Mouse (Mus musculus): ENCODE results near the gene Ephb4.

Ephb4 gene

GRCm38 (mm10) chr5:137369665-137370064 is 19.8 kb downstream of the Ephb4 start:
- DNase-seq (ENCODE audit: low spot score in 2 of 2), result no peak

GRCm38 (mm10) chr5:137373371-137373950 is 23.6 kb downstream of the Ephb4 start:
- no peak for DNase-seq (ENCODE audit: low spot score in 2 of 2)

GRCm38 (mm10) chr5:137374521-137375080 is 24.7 kb downstream of the Ephb4 start:
- no peak for DNase-seq (ENCODE audit: low spot score in 2 of 2)

GRCm38 (mm10) chr5:137375627-137376026 is 25.7 kb downstream of the Ephb4 start:
- no peak for DNase-seq (ENCODE audit: low spot score in 2 of 2)

- DNase-seq (ENCODE audit: low spot score in 2 of 2), result no peak
These were observed 26.3 kb downstream of the Ephb4 start for GRCm38 (mm10) chr5:137376198-137376597.

- no peak for DNase-seq (ENCODE audit: low spot score in 2 of 2)
These were observed 26.8 kb downstream of the Ephb4 start for GRCm38 (mm10) chr5:137376722-137377121.

GRCm38 (mm10) chr5:137377176-137377575 is 27.3 kb downstream of the Ephb4 start:
- no peak for DNase-seq (ENCODE audit: low spot score in 2 of 2)

GRCm38 (mm10) chr5:137377603-137378002 is 27.7 kb downstream of the Ephb4 start:
- DNase-seq (ENCODE audit: low spot score in 2 of 2), result no peak

- peak; percentile 46 to 51 for DNase-seq (ENCODE audit: low spot score in 2 of 2)
These were observed 31.2 kb downstream of the Ephb4 start for GRCm38 (mm10) chr5:137381152-137381551.

GRCm38 (mm10) chr5:137383441-137383840 is 33.5 kb downstream of the Ephb4 start:
- DNase-seq (ENCODE audit: low spot score in 2 of 2), result no peak

- no peak for DNase-seq (ENCODE audit: low spot score in 2 of 2)
These were observed 36.8 kb downstream of the Ephb4 start for GRCm38 (mm10) chr5:137386712-137387111.

GRCm38 (mm10) chr5:137391641-137392040 is 41.7 kb downstream of the Ephb4 start:
- no peak for DNase-seq (ENCODE audit: low spot score in 2 of 2)

- no peak for DNase-seq (ENCODE audit: low spot score in 2 of 2)
These were observed 44.5 kb downstream of the Ephb4 start for GRCm38 (mm10) chr5:137394456-137394855.

- no peak for DNase-seq (ENCODE audit: low spot score in 2 of 2)
These were observed 54.2 kb downstream of the Ephb4 start for GRCm38 (mm10) chr5:137404081-137404480.

- peak; percentile 23 to 31 for DNase-seq (ENCODE audit: low spot score in 2 of 2)
These were observed 59.5 kb downstream of the Ephb4 start for GRCm38 (mm10) chr5:137409451-137409850.

- DNase-seq (ENCODE audit: low spot score in 2 of 2), result no peak
These were observed 60.2 kb downstream of the Ephb4 start for GRCm38 (mm10) chr5:137410066-137410465.

GRCm38 (mm10) chr5:137410549-137410948 is 60.6 kb downstream of the Ephb4 start:
- no peak for DNase-seq (ENCODE audit: low spot score in 2 of 2)

- DNase-seq (ENCODE audit: low spot score in 2 of 2), result no peak
These were observed 61.3 kb downstream of the Ephb4 start for GRCm38 (mm10) chr5:137411235-137411634.

GRCm38 (mm10) chr5:137414253-137414652 is 64.3 kb downstream of the Ephb4 start:
- no peak for DNase-seq (ENCODE audit: low spot score in 2 of 2)

- no peak for DNase-seq (ENCODE audit: low spot score in 2 of 2)
These were observed 69.2 kb downstream of the Ephb4 start for GRCm38 (mm10) chr5:137419105-137419504.

GRCm38 (mm10) chr5:137419841-137420240 is 69.9 kb downstream of the Ephb4 start:
- no peak for DNase-seq (ENCODE audit: low spot score in 2 of 2)

GRCm38 (mm10) chr5:137425648-137426047 is 75.7 kb downstream of the Ephb4 start:
- peak in 1 of 2 experiments; percentile 10 for DNase-seq (ENCODE audit: low spot score in 2 of 2)
